In genomic region chr5:107687592-107688498, GRCm38 (mm10) we compare ENCODE assay signal across 8 mouse cellular contexts. TPM values are rescaled to one million over a fixed set of nuclear protein-coding genes. Genes with fewer than 3 reads are reported as not detected.
DNase-seq lines count a peak whose midpoint lies in the region; ATAC-seq lines count a peak whose summit lies in the region.

No protein-coding gene starts in this region.

- H3K9me3 ChIP-seq in embryonic facial prominence, embryonic 11.5 days (replicated peaks; ENCODE audit: control insufficient read depth, low read length), result no peaks in the 10 kb centered on the region
- H3K9me3 ChIP-seq in limb, embryonic 11.5 days (ENCODE audit: control insufficient read depth, low read length), result no peaks in the 10 kb centered on the region
- no peaks in the 10 kb centered on the region for H3K9me3 ChIP-seq in midbrain, embryonic 13.5 days

- 18% methylated on average over 46 of the region's 46 CpGs for WGBS in embryonic facial prominence, embryonic 11.5 days
- 17% methylated on average over 46 of the region's 46 CpGs for WGBS in limb, embryonic 11.5 days
- 14% methylated on average over 46 of the region's 46 CpGs for WGBS in midbrain, embryonic 13.5 days

- DNase-seq in urinary bladder, adult 18-20 months (ENCODE audit: low spot score in 2 of 2), result peak; percentile 35 to 58
- no peak for DNase-seq in urinary bladder, postnatal 10 days (ENCODE audit: low spot score)
- peak; percentile 89 for DNase-seq in embryonic facial prominence, embryonic 11.5 days (ENCODE audit: low spot score)
- DNase-seq in kidney, adult 11 months, result peak; percentile 55
- peak; percentile 85 for DNase-seq in limb, embryonic 11.5 days (ENCODE audit: low spot score)
- DNase-seq in spleen, adult 12 weeks (ENCODE audit: low spot score), result peak; percentile 61

- peak overlapping the region; percentile 18; the same call in 1 of the 2 replicates for H3K9ac ChIP-seq in embryonic facial prominence, embryonic 11.5 days (replicated peaks; ENCODE audit: low read length)
- H3K9ac ChIP-seq in limb, embryonic 11.5 days (ENCODE audit: low read length), result no peak overlapping the region
- peak overlapping the region; percentile 68 for H3K9ac ChIP-seq in midbrain, embryonic 13.5 days (replicated peaks)

- H3K27ac ChIP-seq in embryonic facial prominence, embryonic 11.5 days (replicated peaks; ENCODE audit: low read depth, low read length), result no peak overlapping the region
- no peak overlapping the region for H3K27ac ChIP-seq in limb, embryonic 11.5 days (replicated peaks; ENCODE audit: low read depth, low read length)
- H3K27ac ChIP-seq in midbrain, embryonic 13.5 days, result no peak overlapping the region; the same call in 1 of the 2 replicates

- H3K36me3 ChIP-seq in embryonic facial prominence, embryonic 11.5 days (replicated peaks; ENCODE audit: control insufficient read depth, insufficient read depth, low read depth, low read length), result no peaks in the 10 kb centered on the region
- H3K36me3 ChIP-seq in limb, embryonic 11.5 days (ENCODE audit: control insufficient read depth, insufficient read depth, low read length), result no peaks in the 10 kb centered on the region
- no peaks in the 10 kb centered on the region for H3K36me3 ChIP-seq in midbrain, embryonic 13.5 days

- no peaks in the 10 kb centered on the region for H3K27me3 ChIP-seq in embryonic facial prominence, embryonic 11.5 days (ENCODE audit: control insufficient read depth, insufficient read depth, low read length)
- no peaks in the 10 kb centered on the region for H3K27me3 ChIP-seq in limb, embryonic 11.5 days (ENCODE audit: control insufficient read depth, insufficient read depth, low read length)
- H3K27me3 ChIP-seq in midbrain, embryonic 13.5 days, result peaks cover 21% of the 10 kb centered on the region; the same call in 1 of the 2 replicates

- peak; percentile 87 for ATAC-seq in embryonic facial prominence, embryonic 11.5 days (replicated peaks; ENCODE audit: insufficient number of reproducible peaks, low FRiP score, low TSS enrichment, low read depth)
- peak; percentile 93 for ATAC-seq in granulocyte monocyte progenitor cell, adult 5-6 weeks (replicated peaks; ENCODE audit: poor library complexity, severe bottlenecking)
- ATAC-seq in limb, embryonic 11.5 days (ENCODE audit: insufficient number of reproducible peaks, low FRiP score, low TSS enrichment, low read depth), result peak; percentile 93
- ATAC-seq in midbrain, embryonic 13.5 days, result peak; percentile 95

- peak overlapping the region; percentile 28 for H3K4me3 ChIP-seq in embryonic facial prominence, embryonic 11.5 days (ENCODE audit: low read depth, low read length)
- peak overlapping the region; percentile 36 for H3K4me3 ChIP-seq in limb, embryonic 11.5 days (ENCODE audit: low read depth, low read length)
- H3K4me3 ChIP-seq in midbrain, embryonic 13.5 days (replicated peaks), result peak overlapping the region; percentile 48

- H3K4me1 ChIP-seq in embryonic facial prominence, embryonic 11.5 days (ENCODE audit: control insufficient read depth, insufficient read depth, low read length), result no peaks in the 10 kb centered on the region
- no peaks in the 10 kb centered on the region for H3K4me1 ChIP-seq in limb, embryonic 11.5 days (ENCODE audit: control insufficient read depth, insufficient read depth, low read length)
- peaks cover 9% of the 10 kb centered on the region for H3K4me1 ChIP-seq in midbrain, embryonic 13.5 days (replicated peaks)

- peak overlapping the region; percentile 48 for H3K4me2 ChIP-seq in embryonic facial prominence, embryonic 11.5 days (ENCODE audit: low read depth, low read length)
- peak overlapping the region; percentile 60 for H3K4me2 ChIP-seq in limb, embryonic 11.5 days (ENCODE audit: low read depth, severe bottlenecking)
- peak overlapping the region; percentile 73 for H3K4me2 ChIP-seq in midbrain, embryonic 13.5 days (replicated peaks)

RNA-seq across cellular contexts. Expression of gene Gfi1, which starts 38.0 kb away (rescaled TPM):
- polyA plus RNA-seq in embryonic facial prominence, embryonic 11.5 days (2014; fragmentation: Nextera tagmentation; extraction: Ambion mirVana), result 0.10 TPM in 1 of 2 replicates, not detected in the other
- total RNA-seq in granulocyte monocyte progenitor cell, adult 5-6 weeks (2014; fragmentation: Nextera tagmentation), result 42.2 and 60.6 TPM in 2 replicates
- 53.9 and 54.4 TPM in 2 replicates for total RNA-seq in granulocyte monocyte progenitor cell, adult 5-6 weeks (2017)
- 0.13 TPM in 1 of 2 replicates, not detected in the other for polyA plus RNA-seq in limb, embryonic 11.5 days (2014; fragmentation: Nextera tagmentation; extraction: Ambion mirVana)
- not detected in 2 replicates for polyA plus RNA-seq in midbrain, embryonic 13.5 days (2015; fragmentation: Nextera tagmentation; extraction: Ambion mirVana)
